In the genomic region with DNA sequence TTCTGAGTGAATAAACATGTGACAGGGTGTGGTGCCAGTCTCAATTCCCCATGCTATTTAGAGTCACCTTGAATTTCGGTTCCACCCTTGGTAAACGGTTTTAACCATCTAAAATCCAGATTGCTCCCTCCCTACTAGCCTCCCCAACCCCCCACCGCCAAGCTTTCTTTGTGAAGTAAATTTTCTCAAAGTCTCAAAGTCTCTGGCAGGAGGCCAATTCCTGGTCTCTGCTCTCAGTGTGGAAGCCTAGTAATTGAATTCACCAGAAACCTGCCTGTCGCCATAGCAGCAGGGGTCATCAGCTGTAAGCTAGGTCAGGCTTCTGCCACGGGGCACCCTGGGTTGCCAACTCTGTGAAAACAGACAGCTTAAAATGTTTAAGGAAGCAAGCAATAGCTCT, we compare ENCODE assay signal across 9 mouse cellular contexts. TPM values are rescaled to one million over a fixed set of nuclear protein-coding genes. Genes with fewer than 3 reads are reported as not detected.
A peak's percentile ranks its signal among the peaks of the same experiment; 100 is the strongest.
DNase-seq lines count a peak whose midpoint lies in the region; ATAC-seq and TF ChIP-seq lines count a peak whose summit lies in the region.
"Had no signal": no experiment of that assay in that cellular context is flagged by ENCODE, and none has a peak within 500 bp of the region (broad histone marks: within the 10 kb centered on the region; RNA-seq: fewer than 3 reads in every experiment).

No protein-coding gene starts in this region.

- TF ChIP-seq CTCF in heart, adult 2 months (IDR thresholded peaks at IDR 0.05): no peak
- TF ChIP-seq CTCF in forebrain, postnatal 0 days (IDR thresholded peaks at IDR 0.05; ENCODE audit: low read depth): no peak

- no peaks in the 10 kb centered on the region for H3K9me3 ChIP-seq in heart, embryonic 11.5 days (replicated peaks; ENCODE audit: control insufficient read depth, low read length)
- H3K9me3 ChIP-seq in forebrain, postnatal 0 days (ENCODE audit: low read length): no peaks in the 10 kb centered on the region
- H3K9me3 ChIP-seq in neural tube, embryonic 15.5 days (replicated peaks): no peaks in the 10 kb centered on the region
- H3K9me3 ChIP-seq: G1E had no signal

- 6% methylated on average over 5 of the region's 5 CpGs for WGBS in heart, embryonic 11.5 days (ENCODE audit: insufficient replicate concordance)
- WGBS in heart, adult 2 months: 10% methylated on average over 5 of the region's 5 CpGs
- 0% methylated on average over 5 of the region's 5 CpGs for WGBS in forebrain, postnatal 0 days
- under 1% methylated on average over 5 of the region's 5 CpGs for WGBS in neural tube, embryonic 15.5 days

- no peaks in the 10 kb centered on the region for H3K27me3 ChIP-seq in heart, embryonic 11.5 days (ENCODE audit: control insufficient read depth, insufficient read depth, low read length)
- H3K27me3 ChIP-seq in heart, adult 2 months (ENCODE audit: control insufficient read depth, insufficient read depth, low read length): no peaks in the 10 kb centered on the region
- H3K27me3 ChIP-seq in forebrain, postnatal 0 days (ENCODE audit: insufficient read depth, low read length): no peaks in the 10 kb centered on the region
- no peaks in the 10 kb centered on the region for H3K27me3 ChIP-seq in neural tube, embryonic 15.5 days (replicated peaks)

- H3K36me3 ChIP-seq in heart, embryonic 11.5 days (ENCODE audit: control insufficient read depth, insufficient read depth, low read length): no peaks in the 10 kb centered on the region
- H3K36me3 ChIP-seq in heart, adult 2 months (ENCODE audit: control insufficient read depth, insufficient read depth, low read length): no peaks in the 10 kb centered on the region
- no peaks in the 10 kb centered on the region for H3K36me3 ChIP-seq in forebrain, postnatal 0 days (ENCODE audit: insufficient read depth)
- H3K36me3 ChIP-seq in neural tube, embryonic 15.5 days: no peaks in the 10 kb centered on the region
- H3K36me3 ChIP-seq: G1E had no signal

- H3K4me3 ChIP-seq in heart, embryonic 11.5 days (ENCODE audit: low read depth, low read length): no peak overlapping the region
- H3K4me3 ChIP-seq in heart, adult 2 months: no peak overlapping the region
- H3K4me3 ChIP-seq in forebrain, postnatal 0 days (ENCODE audit: low read depth, low read length): no peak overlapping the region
- no peak overlapping the region for H3K4me3 ChIP-seq in neural tube, embryonic 15.5 days (replicated peaks)

- H3K79me2 ChIP-seq in heart, adult 2 months (replicated peaks; ENCODE audit: control insufficient read depth, insufficient read depth, low read length): no peaks in the 10 kb centered on the region

- no peak for DNase-seq in heart, adult 2 months
- peak; percentile 56 for DNase-seq in Muller cell, postnatal 12 days (ENCODE audit: inconsistent ontology term)
- peak; percentile 77 for DNase-seq in forebrain, postnatal 0 days
- DNase-seq in kidney, postnatal 36 days: peak; percentile 48 to 64
- DNase-seq in gastrocnemius, postnatal 14 days: no peak
- DNase-seq in right cerebral cortex, adult 18-20 months: no peak

- TF ChIP-seq EP300 in heart, adult 2 months (IDR thresholded peaks at IDR 0.05; ENCODE audit: insufficient read depth, low read depth, low read length): no peak

- no peak for ATAC-seq in heart, embryonic 11.5 days (replicated peaks; ENCODE audit: insufficient number of reproducible peaks, low FRiP score, low TSS enrichment)
- ATAC-seq in forebrain, postnatal 0 days: peak; percentile 66
- ATAC-seq in neural tube, embryonic 15.5 days (ENCODE audit: low FRiP score): peak; percentile 68

- no peak for TF ChIP-seq POLR2A in heart, adult 2 months (IDR thresholded peaks at IDR 0.05; ENCODE audit: insufficient read depth, low read depth, low read length)

- intact Hi-C loops in heart, adult 2 months (cut with DNase I): loop anchor here (5.0 kb wide), 1 partner anchor 98 kb away; no protein-coding TSS in a partner anchor
- intact Hi-C loops in gastrocnemius, postnatal 14 days (cut with DNase I; ENCODE audit: low total_unique reads): loop anchor here (5.0 to 10.0 kb wide), 3 partner anchors 48 to 235 kb away; partner anchors contain the start of genes Aamdc and Rsf1

- H3K4me1 ChIP-seq in heart, embryonic 11.5 days (ENCODE audit: control insufficient read depth, insufficient read depth, low read length): peaks cover 7% of the 10 kb centered on the region; the same call in 1 of the 2 replicates
- H3K4me1 ChIP-seq in heart, adult 2 months (ENCODE audit: control insufficient read depth, insufficient read depth, low read length): no peaks in the 10 kb centered on the region
- H3K4me1 ChIP-seq in forebrain, postnatal 0 days (ENCODE audit: insufficient read depth): peaks cover 13% of the 10 kb centered on the region
- peaks cover 11% of the 10 kb centered on the region for H3K4me1 ChIP-seq in neural tube, embryonic 15.5 days

- no peak overlapping the region for H3K27ac ChIP-seq in heart, embryonic 11.5 days (ENCODE audit: low read depth, low read length)
- H3K27ac ChIP-seq in heart, adult 2 months: no peak overlapping the region
- peak overlapping the region; percentile 58 for H3K27ac ChIP-seq in forebrain, postnatal 0 days (ENCODE audit: low read depth, low read length)
- H3K27ac ChIP-seq in neural tube, embryonic 15.5 days (replicated peaks): peak overlapping the region; percentile 39; the same call in 1 of the 2 replicates

- 0 out of 2 replicates have a peak overlapping the region, but pooled peaks have one; percentile 28 for H3K9ac ChIP-seq in heart, embryonic 11.5 days (ENCODE audit: low read depth, low read length)
- no peak overlapping the region for H3K9ac ChIP-seq in heart, adult 2 months (ENCODE audit: low read depth, low read length)
- H3K9ac ChIP-seq in forebrain, postnatal 0 days: no peak overlapping the region
- H3K9ac ChIP-seq in neural tube, embryonic 15.5 days (replicated peaks): no peak overlapping the region

- H3K4me2 ChIP-seq in heart, embryonic 11.5 days: no peak overlapping the region
- no peak overlapping the region for H3K4me2 ChIP-seq in forebrain, postnatal 0 days (ENCODE audit: low read depth)
- no peak overlapping the region for H3K4me2 ChIP-seq in neural tube, embryonic 15.5 days

RNA-seq across cellular contexts. Expression of gene Thrsp, which starts 12.2 kb away (rescaled TPM):
- 0.11 and 0.96 TPM in 2 replicates for polyA plus RNA-seq in heart, embryonic 11.5 days (2014; fragmentation: Nextera tagmentation; extraction: Ambion mirVana)
- 10 to 100 TPM; 68.6 to 77.2 TPM for total RNA-seq in heart, adult 2 months (2021)
- polyA plus RNA-seq in heart, adult 2 months (2012; rRNA removed): 118 and 171 TPM in 2 replicates
- 6.7 and 11.2 TPM in 2 replicates for total RNA-seq in forebrain, postnatal 0 days (2014; rRNA removed)
- polyA plus RNA-seq in forebrain, postnatal 0 days (2015; fragmentation: Nextera tagmentation; extraction: Ambion mirVana): 8.6 and 11.7 TPM in 2 replicates
- 1.5 and 2.1 TPM in 2 replicates for polyA plus RNA-seq in neural tube, embryonic 15.5 days (2015; fragmentation: Nextera tagmentation; extraction: Ambion mirVana)
- 10 to 100 TPM; 36.0 to 40.5 TPM for total RNA-seq in gastrocnemius, postnatal 14 days (2021)
- polyA plus RNA-seq: G1E had no signal

RNA-seq across cellular contexts. Expression of gene Kctd14, which starts 21.4 kb away (rescaled TPM):
- polyA plus RNA-seq in heart, embryonic 11.5 days (2014; fragmentation: Nextera tagmentation; extraction: Ambion mirVana): 0.66 and 0.67 TPM in 2 replicates
- under 1 TPM; 0.13 to 0.39 TPM for total RNA-seq in heart, adult 2 months (2021)
- polyA plus RNA-seq in heart, adult 2 months (2012; rRNA removed): 0.23 and 0.61 TPM in 2 replicates
- 0.05 and 0.38 TPM in 2 replicates for total RNA-seq in forebrain, postnatal 0 days (2014; rRNA removed)
- polyA plus RNA-seq in forebrain, postnatal 0 days (2015; fragmentation: Nextera tagmentation; extraction: Ambion mirVana): 1.8 and 1.9 TPM in 2 replicates
- 2.1 and 3.0 TPM in 2 replicates for polyA plus RNA-seq in neural tube, embryonic 15.5 days (2015; fragmentation: Nextera tagmentation; extraction: Ambion mirVana)
- total RNA-seq in gastrocnemius, postnatal 14 days (2021): under 1 TPM; 0.16 to 0.23 TPM
- polyA plus RNA-seq: G1E had no signal

RNA-seq across cellular contexts. Expression of gene Ndufc2, which starts 29.9 kb away (rescaled TPM):
- polyA plus RNA-seq in heart, embryonic 11.5 days (2014; fragmentation: Nextera tagmentation; extraction: Ambion mirVana): 502 and 505 TPM in 2 replicates
- 100 to 1,000 TPM; 483 to 533 TPM for total RNA-seq in heart, adult 2 months (2021)
- polyA plus RNA-seq in heart, adult 2 months (2012; rRNA removed): 305 and 346 TPM in 2 replicates
- total RNA-seq in forebrain, postnatal 0 days (2014; rRNA removed): 384 and 445 TPM in 2 replicates
- 631 and 789 TPM in 2 replicates for polyA plus RNA-seq in forebrain, postnatal 0 days (2015; fragmentation: Nextera tagmentation; extraction: Ambion mirVana)
- polyA plus RNA-seq in neural tube, embryonic 15.5 days (2015; fragmentation: Nextera tagmentation; extraction: Ambion mirVana): 469 and 526 TPM in 2 replicates
- 100 to 1,000 TPM; 304 to 343 TPM for total RNA-seq in gastrocnemius, postnatal 14 days (2021)

RNA-seq across cellular contexts. Expression of gene Ints4, which starts 51.1 kb away (rescaled TPM):
- 37.8 and 40.1 TPM in 2 replicates for polyA plus RNA-seq in heart, embryonic 11.5 days (2014; fragmentation: Nextera tagmentation; extraction: Ambion mirVana)
- total RNA-seq in heart, adult 2 months (2021): 10 to 100 TPM; 55.8 to 61.5 TPM
- polyA plus RNA-seq in heart, adult 2 months (2012; rRNA removed): 65.3 and 88.3 TPM in 2 replicates
- total RNA-seq in forebrain, postnatal 0 days (2014; rRNA removed): 30.0 and 36.0 TPM in 2 replicates
- 25.6 and 29.0 TPM in 2 replicates for polyA plus RNA-seq in forebrain, postnatal 0 days (2015; fragmentation: Nextera tagmentation; extraction: Ambion mirVana)
- 39.2 and 39.5 TPM in 2 replicates for polyA plus RNA-seq in neural tube, embryonic 15.5 days (2015; fragmentation: Nextera tagmentation; extraction: Ambion mirVana)
- total RNA-seq in gastrocnemius, postnatal 14 days (2021): 10 to 100 TPM; 21.2 to 24.9 TPM

RNA-seq across cellular contexts. Expression of gene Alg8, which starts 58.3 kb away (rescaled TPM):
- 35.1 and 39.2 TPM in 2 replicates for polyA plus RNA-seq in heart, embryonic 11.5 days (2014; fragmentation: Nextera tagmentation; extraction: Ambion mirVana)
- total RNA-seq in heart, adult 2 months (2021): 1 to 10 TPM; 4.3 to 5.2 TPM
- 7.3 and 9.9 TPM in 2 replicates for polyA plus RNA-seq in heart, adult 2 months (2012; rRNA removed)
- total RNA-seq in forebrain, postnatal 0 days (2014; rRNA removed): 3.5 and 7.5 TPM in 2 replicates
- polyA plus RNA-seq in forebrain, postnatal 0 days (2015; fragmentation: Nextera tagmentation; extraction: Ambion mirVana): 8.6 and 10.6 TPM in 2 replicates
- 12.8 and 19.4 TPM in 2 replicates for polyA plus RNA-seq in neural tube, embryonic 15.5 days (2015; fragmentation: Nextera tagmentation; extraction: Ambion mirVana)
- total RNA-seq in gastrocnemius, postnatal 14 days (2021): 1 to 10 TPM; 2.9 to 5.5 TPM

Comparison
In these comparisons a context has a peak if more than half of its experiments do, and no peak if none do; other contexts are left out.
1. H3K27ac ChIP-seq: peak in forebrain, postnatal 0 days (single experiment) and neural tube, embryonic 15.5 days (single experiment); none in heart, embryonic 11.5 days (single experiment) and heart, adult 2 months (single experiment).
2. DNase-seq: peak in Muller cell, postnatal 12 days (single experiment), forebrain, postnatal 0 days (single experiment) and kidney, postnatal 36 days (2 of 2); none in heart, adult 2 months (0 of 2), gastrocnemius, postnatal 14 days (single experiment) and right cerebral cortex, adult 18-20 months (single experiment).